Mouse (Mus musculus) liver, embryonic 11.5 days (tissue): ENCODE results near the gene C1s1. TPM values are rescaled to one million over a fixed set of nuclear protein-coding genes. Genes with fewer than 3 reads are reported as not detected.
"Not testable (repeated sequence)": the region's sequence is repeated elsewhere in the genome, so short reads cannot be mapped to it uniquely, and the experiment has no call there.

Experiments
- ATAC-seq: fragments of 200-750 bp; cut with Nextera tagmentation; replicated peaks from 2 replicates; pipeline ENCODE4 v1.8.0; 2017; ENCODE audit warnings: moderate number of reproducible peaks, mild to moderate bottlenecking, moderate TSS enrichment, moderate library complexity; ENCODE audit not compliant: low FRiP score
- DNase-seq: peaks from one replicate; pipeline ENCODE4 v3.0.0-alpha.2; 2017; ENCODE audit warnings: low spot score
- H3K27ac ChIP-seq: fragments of 300-500 bp; sonication (generic); 2 replicates; pipeline ENCODE4 v1.5.1; 2014; ENCODE audit warnings: mild to moderate bottlenecking, low read depth, low read length, control low read depth
- H3K27me3 ChIP-seq: fragments of 300-500 bp; sonication (generic); replicated peaks from 2 replicates; pipeline ENCODE4 v1.6.1; 2014; ENCODE audit warnings: low read length, mixed read lengths; ENCODE audit not compliant: control insufficient read depth, insufficient read depth
- H3K36me3 ChIP-seq: fragments of 300-500 bp; sonication (generic); 2 replicates; pipeline ENCODE4 v1.6.1; 2014; ENCODE audit warnings: mild to moderate bottlenecking, low read length, moderate library complexity, mixed read lengths; ENCODE audit not compliant: control insufficient read depth, insufficient read depth
- H3K4me1 ChIP-seq: fragments of 300-500 bp; sonication (generic); replicated peaks from 2 replicates; pipeline ENCODE4 v1.6.1; 2014; ENCODE audit warnings: low read length, mixed read lengths; ENCODE audit not compliant: control insufficient read depth, insufficient read depth
- H3K4me2 ChIP-seq: fragments of 300-500 bp; sonication (generic); 2 replicates; pipeline ENCODE4 v1.6.1; 2014; ENCODE audit warnings: mild to moderate bottlenecking, control low read depth, moderate library complexity
- H3K4me3 ChIP-seq: fragments of 300-500 bp; sonication (generic); 2 replicates; pipeline ENCODE4 v1.5.1; 2014; ENCODE audit warnings: low read depth, low read length, control low read depth
- H3K9ac ChIP-seq: fragments of 300-500 bp; sonication (generic); 2 replicates; pipeline ENCODE4 v1.6.1; 2014; ENCODE audit warnings: low read depth, low read length, control low read depth
- H3K9me3 ChIP-seq: fragments of 300-500 bp; sonication (generic); 2 replicates; pipeline ENCODE4 v1.6.1; 2016; ENCODE audit warnings: low read length, inconsistent platforms, mixed read lengths; ENCODE audit not compliant: control insufficient read depth
- WGBS: fragments of 180-500 bp; shearing (Covaris S2); extraction: QIAGEN DNeasy Blood & Tissue Kit; methylation state at CpG from one replicate; pipeline ENCODE4 v1.1.7; 2014; 5-methylcytosine and 5-hydroxymethylcytosine counted together
- polyA plus RNA-seq: library from polyadenylated mRNA; unstranded; fragments of >200 nt; fragmentation: Nextera tagmentation; extraction: Ambion mirVana; gene quantifications from 2 replicates; pipeline ENCODE4 v1.2.1, GENCODE M21; 2014

C1s1 gene
- polyA plus RNA-seq, 1 experiment from 2014 or later = 12.7 TPM

- H3K27me3 ChIP-seq, H3K4me1 ChIP-seq, DNase-seq, H3K9me3 ChIP-seq, ATAC-seq, H3K9ac ChIP-seq, H3K36me3 ChIP-seq, H3K4me3 ChIP-seq, H3K4me2 ChIP-seq, H3K27ac ChIP-seq: not testable (repeated sequence)
- 82% methylated on average over 2 of the region's 2 CpGs for WGBS
These were observed 19.5 kb upstream of the C1s1 start for GRCm38 (mm10) chr6:124561611-124562010.

GRCm38 (mm10) chr6:124561156-124561555 lies 19.0 kb upstream of the C1s1 start:
- not testable (repeated sequence) for DNase-seq, H3K9me3 ChIP-seq, H3K4me3 ChIP-seq, ATAC-seq, H3K4me2 ChIP-seq, H3K27ac ChIP-seq, H3K36me3 ChIP-seq, H3K27me3 ChIP-seq, H3K4me1 ChIP-seq, H3K9ac ChIP-seq
- WGBS = 82% methylated on average over 4 of the region's 4 CpGs

GRCm38 (mm10) chr6:124555956-124556355 lies 13.8 kb upstream of the C1s1 start:
- DNase-seq = not testable (repeated sequence)

GRCm38 (mm10) chr6:124552766-124553165 lies 10.6 kb upstream of the C1s1 start:
- Histone ChIP-seq H3K4me3 (no peak overlapping the region), H3K27ac (no peak overlapping the region), H3K9me3 (peaks cover 6% of the 10 kb centered on the region; the same call in 1 of the 2 replicates), H3K4me2 (no peak overlapping the region), H3K9ac (no peak overlapping the region), H3K27me3 (no peaks in the 10 kb centered on the region), H3K4me1 (no peaks in the 10 kb centered on the region), H3K36me3 (no peaks in the 10 kb centered on the region)
- no peak for DNase-seq
- WGBS = 64% methylated on average over 22 of the region's 22 CpGs
- ATAC-seq = no peak

More at GRCm38 (mm10) chr6:124555956-124556355, 13.8 kb upstream of the C1s1 start:
- H3K9me3 ChIP-seq, H3K4me3 ChIP-seq, H3K4me2 ChIP-seq, H3K27me3 ChIP-seq, H3K36me3 ChIP-seq, ATAC-seq, H3K9ac ChIP-seq, H3K27ac ChIP-seq, H3K4me1 ChIP-seq: not testable (repeated sequence)
- WGBS = 59% methylated on average over 2 of the region's 2 CpGs

GRCm38 (mm10) chr6:124549023-124549550 lies 6.9 kb upstream of the C1s1 start:
- H3K9ac ChIP-seq = no peak overlapping the region
- H3K27ac ChIP-seq = no peak overlapping the region
- no peaks in the 10 kb centered on the region for H3K27me3 ChIP-seq
- DNase-seq (no peak), ATAC-seq (no peak)
- H3K9me3 ChIP-seq = peaks cover 6% of the 10 kb centered on the region; the same call in 1 of the 2 replicates
- no peaks in the 10 kb centered on the region for H3K4me1 ChIP-seq
- H3K4me2 ChIP-seq = no peak overlapping the region
- no peaks in the 10 kb centered on the region for H3K36me3 ChIP-seq
- 76% methylated on average over 3 of the region's 3 CpGs for WGBS
- no peak overlapping the region for H3K4me3 ChIP-seq

- H3K9me3 ChIP-seq, ATAC-seq, H3K4me2 ChIP-seq, H3K4me3 ChIP-seq, H3K27ac ChIP-seq, H3K4me1 ChIP-seq, DNase-seq, H3K27me3 ChIP-seq, H3K9ac ChIP-seq, H3K36me3 ChIP-seq: not testable (repeated sequence)
- WGBS = 76% methylated on average over 3 of the region's 3 CpGs
These were observed 5.8 kb upstream of the C1s1 start for GRCm38 (mm10) chr6:124547979-124548378.

GRCm38 (mm10) chr6:124545425-124545824 lies 3.3 kb upstream of the C1s1 start:
- WGBS = 73% methylated on average over 2 of the region's 2 CpGs
- no peaks in the 10 kb centered on the region for H3K27me3 ChIP-seq
- no peak overlapping the region for H3K9ac ChIP-seq
- H3K4me2 ChIP-seq = no peak overlapping the region
- H3K27ac ChIP-seq = no peak overlapping the region
- H3K4me1 ChIP-seq = no peaks in the 10 kb centered on the region
- H3K36me3 ChIP-seq = no peaks in the 10 kb centered on the region
- DNase-seq (no peak), ATAC-seq (no peak)
- H3K4me3 ChIP-seq = no peak overlapping the region
- H3K9me3 ChIP-seq = 0 out of 2 replicates have a peak, but pooled peaks cover 1% of the 10 kb centered on the region

GRCm38 (mm10) chr6:124544466-124544865 lies 2.3 kb upstream of the C1s1 start:
- no peaks in the 10 kb centered on the region for H3K27me3 ChIP-seq
- H3K36me3 ChIP-seq = no peaks in the 10 kb centered on the region
- ATAC-seq = no peak
- DNase-seq = no peak
- no peak overlapping the region for H3K4me2 ChIP-seq
- H3K4me3 ChIP-seq = no peak overlapping the region
- no peaks in the 10 kb centered on the region for H3K4me1 ChIP-seq
- H3K9me3 ChIP-seq = no peaks in the 10 kb centered on the region
- H3K27ac ChIP-seq = no peak overlapping the region
- H3K9ac ChIP-seq = no peak overlapping the region
- WGBS = 75% methylated on average over 5 of the region's 6 CpGs

- WGBS = 72% methylated on average over 2 of the region's 2 CpGs
- not testable (repeated sequence) for H3K9me3 ChIP-seq, H3K4me3 ChIP-seq, DNase-seq, H3K4me2 ChIP-seq, H3K27ac ChIP-seq, H3K27me3 ChIP-seq, H3K36me3 ChIP-seq, H3K9ac ChIP-seq, ATAC-seq, H3K4me1 ChIP-seq
These were observed 983 bp downstream of the C1s1 start for GRCm38 (mm10) chr6:124541176-124541575.
